Mouse (Mus musculus) lung, postnatal 0 days (tissue): ENCODE data around the gene Cdkn2aipnl.

ENCODE experiments used
- CTCF ChIP-seq: IDR thresholded peaks from 2 replicates; pipeline ENCODE4 v1.5.1; 2016; ENCODE audit warnings: antibody characterized with exemption, mild to moderate bottlenecking
- EP300 ChIP-seq: IDR thresholded peaks from 2 replicates; pipeline ENCODE4 v1.6.1; 2016; ENCODE audit warnings: antibody characterized with exemption, mild to moderate bottlenecking, control low read depth

DNA sequence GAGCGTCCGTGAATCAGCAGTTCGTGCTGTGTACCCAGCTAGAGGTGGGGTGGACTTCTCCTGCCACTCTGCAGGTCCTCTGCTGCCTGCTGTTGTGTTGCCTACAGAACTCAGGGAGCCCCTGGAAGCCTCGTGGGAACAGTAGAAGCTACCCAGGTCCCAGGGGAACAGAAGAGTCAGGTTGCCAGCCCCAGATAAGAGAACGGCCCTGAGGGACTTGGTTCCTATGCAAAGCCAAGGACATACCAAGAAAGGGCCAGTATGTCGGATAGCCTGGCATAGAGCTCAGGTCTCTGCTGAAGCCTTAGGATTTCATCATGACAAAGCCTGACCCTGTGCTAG, 24.0 kb upstream of the Cdkn2aipnl start:
- TF ChIP-seq CTCF = no peak
- no peak for TF ChIP-seq EP300
